Mouse (Mus musculus): ENCODE data around the gene Bcl2a1c. TPM values are rescaled to one million over a fixed set of nuclear protein-coding genes. Genes with fewer than 3 reads are reported as not detected.

The Bcl2a1c gene
- polyA plus RNA-seq, 1 experiment from 2014 or later, result not detected

DNA sequence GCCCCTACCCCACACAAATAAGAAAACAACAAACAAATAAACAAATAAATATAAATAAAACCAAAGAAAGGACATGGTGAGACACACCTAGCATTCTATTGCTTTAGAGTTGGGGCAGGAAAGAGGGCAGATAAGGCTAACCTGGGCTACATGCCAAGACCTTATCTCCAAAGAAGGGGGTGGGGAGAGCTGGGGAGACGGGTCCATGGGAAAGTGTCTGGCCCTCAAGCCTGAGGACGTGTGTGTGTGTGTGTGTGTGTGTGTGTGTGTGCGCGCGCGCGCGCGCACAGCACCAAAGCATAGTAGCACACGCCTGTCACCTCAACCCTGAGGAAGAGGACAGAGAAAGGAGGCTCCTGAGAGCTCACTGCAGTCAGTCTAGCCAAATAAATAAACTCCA lies 47.2 kb downstream of the Bcl2a1c start:
- no peaks in the 10 kb centered on the region for H3K9me3 ChIP-seq (replicated peaks)
- H3K4me1 ChIP-seq (replicated peaks), result peaks cover 11% of the 10 kb centered on the region
- no peak overlapping the region for H3K4me3 ChIP-seq
- peaks cover 29% of the 10 kb centered on the region for H3K36me3 ChIP-seq
- ATAC-seq (replicated peaks; ENCODE audit: insufficient number of reproducible peaks, insufficient read depth, low FRiP score, low read depth), result peak; percentile 45; the same call in 1 of the 2 replicates
- no peak overlapping the region for H3K9ac ChIP-seq
- H3K27ac ChIP-seq, result no peak overlapping the region
- WGBS, result 52% methylated on average over 10 of the region's 10 CpGs
- no peak overlapping the region for H3K4me2 ChIP-seq
- no peaks in the 10 kb centered on the region for H3K27me3 ChIP-seq

- ATAC-seq (replicated peaks; ENCODE audit: insufficient number of reproducible peaks, insufficient read depth, low FRiP score, low read depth), result no peak
- H3K27ac ChIP-seq, result no peak overlapping the region
- H3K4me1 ChIP-seq (replicated peaks), result peaks cover 11% of the 10 kb centered on the region
- H3K27me3 ChIP-seq, result no peaks in the 10 kb centered on the region
- H3K9ac ChIP-seq, result no peak overlapping the region
- no peak overlapping the region for H3K4me2 ChIP-seq
- peaks cover 33% of the 10 kb centered on the region for H3K36me3 ChIP-seq
- H3K9me3 ChIP-seq (replicated peaks), result no peaks in the 10 kb centered on the region
- no peak overlapping the region for H3K4me3 ChIP-seq
- WGBS, result 85% methylated on average over 12 of the region's 12 CpGs
Observed at GRCm38 (mm10) chr9:114379871-114380270, 49.9 kb downstream of the Bcl2a1c start.

Other genes with a start within 250 kb of the Bcl2a1c start
- gene Crtap, start 60.5 kb downstream of the Bcl2a1c start, polyA plus RNA-seq (2015; fragmentation: Nextera tagmentation; extraction: Ambion mirVana), result 126 and 148 TPM in 2 replicates
- gene Glb1, start 70.9 kb downstream of the Bcl2a1c start, polyA plus RNA-seq (2015; fragmentation: Nextera tagmentation; extraction: Ambion mirVana), result 36.6 and 47.4 TPM in 2 replicates
- 6.7 and 8.4 TPM in 2 replicates for gene Tmppe, start 71.0 kb downstream of the Bcl2a1c start, polyA plus RNA-seq (2015; fragmentation: Nextera tagmentation; extraction: Ambion mirVana)
- gene Ccr4, start 174.8 kb downstream of the Bcl2a1c start, polyA plus RNA-seq (2015; fragmentation: Nextera tagmentation; extraction: Ambion mirVana), result 0.57 TPM in 1 of 2 replicates, not detected in the other
- 1.3 and 1.7 TPM in 2 replicates for gene C130032M10Rik, start 185.6 kb downstream of the Bcl2a1c start, polyA plus RNA-seq (2015; fragmentation: Nextera tagmentation; extraction: Ambion mirVana)
- 0.05 and 0.10 TPM in 2 replicates for gene Trim71, start 234.2 kb downstream of the Bcl2a1c start, polyA plus RNA-seq (2015; fragmentation: Nextera tagmentation; extraction: Ambion mirVana)